Mouse (Mus musculus): ENCODE results near the gene Adcy6. TPM values are rescaled to one million over a fixed set of nuclear protein-coding genes. Genes with fewer than 3 reads are reported as not detected.
A peak's percentile ranks its signal among the peaks of the same experiment; 100 is the strongest.

Gene Adcy6
- polyA plus RNA-seq, 1 experiment: 52.6 TPM

DNA sequence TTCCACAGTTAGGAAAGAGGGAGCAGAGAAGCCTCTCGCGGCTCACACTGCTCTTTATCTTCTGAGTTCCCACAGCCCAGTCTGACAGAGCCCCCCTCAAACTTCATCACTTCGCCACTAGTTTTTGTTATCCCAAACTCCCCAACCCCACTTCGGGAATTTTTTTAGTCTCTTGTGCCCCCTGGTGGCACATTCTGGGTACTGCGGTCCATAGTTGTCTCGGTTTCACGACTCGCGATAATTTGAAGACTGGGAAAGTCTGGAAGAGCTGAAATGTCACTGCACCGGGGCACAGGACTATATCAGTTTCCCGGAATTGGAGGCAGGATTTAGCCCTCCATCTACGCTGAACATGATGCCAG, 7.3 kb upstream of the Adcy6 start:
- H3K36me3 ChIP-seq (ENCODE audit: control insufficient read depth, insufficient read depth): no peaks in the 10 kb centered on the region
- H3K27me3 ChIP-seq (ENCODE audit: control insufficient read depth, insufficient read depth, insufficient read length): no peaks in the 10 kb centered on the region
- H3K79me2 ChIP-seq (ENCODE audit: control insufficient read depth, insufficient read depth): no peaks in the 10 kb centered on the region
- no peak for TF ChIP-seq CEBPB (IDR thresholded peaks at IDR 0.05; ENCODE audit: low read depth)
- peak; percentile 12 for TF ChIP-seq CTCF (IDR thresholded peaks at IDR 0.05; ENCODE audit: control insufficient read depth, insufficient read depth, insufficient read length)
- no peak overlapping the region for H3K4me3 ChIP-seq (ENCODE audit: insufficient read depth, poor library complexity, severe bottlenecking)
- H3K79me3 ChIP-seq (ENCODE audit: low read depth): no peaks in the 10 kb centered on the region
- H3ac ChIP-seq (ENCODE audit: control insufficient read depth, insufficient read length, low read depth): peak overlapping the region; percentile 22

DNA sequence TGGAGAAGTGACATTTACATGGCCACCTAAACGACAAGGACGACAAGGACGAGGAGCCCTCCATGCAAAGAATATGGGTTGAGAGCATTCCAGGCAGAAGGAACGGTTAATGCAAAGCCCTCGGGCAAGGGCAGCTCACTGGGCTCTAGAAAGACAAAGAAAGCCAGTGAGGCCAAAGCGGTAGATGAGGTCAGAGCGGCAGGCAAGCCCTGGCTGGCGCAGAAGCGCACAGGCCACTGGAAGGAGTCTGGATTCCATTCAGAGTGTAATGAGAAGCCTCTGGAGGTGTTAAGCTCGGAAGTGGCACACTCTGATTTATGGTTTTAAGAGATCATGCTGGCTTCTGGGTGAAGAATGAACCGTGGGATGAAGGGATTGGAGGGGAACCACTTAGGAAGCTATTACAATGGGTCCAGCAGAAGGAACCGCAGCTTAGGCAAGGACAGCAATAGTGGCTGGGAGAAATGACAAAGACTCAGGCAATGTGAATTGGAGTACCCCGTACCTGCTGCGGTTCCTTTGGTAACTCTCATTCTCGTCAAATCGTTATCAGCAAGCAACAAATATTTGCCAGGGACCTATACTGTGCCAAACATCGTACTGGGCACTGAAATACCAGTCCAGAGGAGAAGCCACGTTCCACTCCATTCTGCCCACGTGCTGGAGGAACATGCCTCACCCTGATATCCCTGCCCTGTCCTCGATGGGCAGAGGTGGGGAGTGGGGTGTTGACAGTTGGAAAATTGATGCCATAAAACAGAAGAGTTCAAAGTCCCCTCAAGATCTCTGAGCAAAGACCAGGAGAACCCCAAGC, 6.7 kb upstream of the Adcy6 start:
- no peak overlapping the region for H3K4me3 ChIP-seq (ENCODE audit: insufficient read depth, poor library complexity, severe bottlenecking)
- H3K79me2 ChIP-seq (ENCODE audit: control insufficient read depth, insufficient read depth): no peaks in the 10 kb centered on the region
- H3K27me3 ChIP-seq (ENCODE audit: control insufficient read depth, insufficient read depth, insufficient read length): no peaks in the 10 kb centered on the region
- H3K36me3 ChIP-seq (ENCODE audit: control insufficient read depth, insufficient read depth): no peaks in the 10 kb centered on the region
- TF ChIP-seq CEBPB (IDR thresholded peaks at IDR 0.05; ENCODE audit: low read depth) (no peak), MAX (IDR thresholded peaks at IDR 0.05) (no peak), MYOG (IDR thresholded peaks at IDR 0.05; ENCODE audit: control insufficient read depth, extremely low read depth, insufficient read length) (no peak), FOSL1 (IDR thresholded peaks at IDR 0.05; ENCODE audit: insufficient read depth, low read length, poor library complexity, severe bottlenecking) (no peak), USF1 (IDR thresholded peaks at IDR 0.05; ENCODE audit: low read depth) (no peak), MYOD1 (IDR thresholded peaks at IDR 0.05; ENCODE audit: control insufficient read depth, insufficient read length, low read depth) (no peak), CTCF (IDR thresholded peaks at IDR 0.05; ENCODE audit: control insufficient read depth, insufficient read depth, insufficient read length) (no peak)
- H3K79me3 ChIP-seq (ENCODE audit: low read depth): no peaks in the 10 kb centered on the region
- H3ac ChIP-seq (ENCODE audit: control insufficient read depth, insufficient read length, low read depth): no peak overlapping the region

DNA sequence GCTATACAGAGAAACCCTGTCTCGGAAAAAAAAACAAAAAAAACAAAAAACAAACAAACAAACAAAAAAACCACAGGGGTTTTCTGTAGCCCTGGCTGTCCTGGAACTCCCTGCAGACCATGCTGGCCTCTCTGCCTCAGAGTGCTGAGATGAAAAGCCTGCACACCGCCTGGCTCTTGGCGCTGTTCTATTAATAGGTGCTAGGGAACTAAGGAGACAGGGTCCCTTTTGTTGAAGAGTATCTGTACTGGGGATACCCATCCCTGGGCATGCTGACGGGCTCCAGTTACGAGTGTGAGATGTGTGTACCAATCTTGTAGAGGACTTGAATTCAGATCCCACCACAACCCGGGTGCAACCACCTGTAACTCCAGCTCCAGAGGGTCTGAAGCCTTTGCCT, 5.9 kb upstream of the Adcy6 start:
- Histone ChIP-seq H3K4me3 (ENCODE audit: insufficient read depth, poor library complexity, severe bottlenecking) (no peak overlapping the region), H3K27me3 (ENCODE audit: control insufficient read depth, insufficient read depth, insufficient read length) (no peaks in the 10 kb centered on the region), H3K79me2 (ENCODE audit: control insufficient read depth, insufficient read depth) (no peaks in the 10 kb centered on the region), H3K79me3 (ENCODE audit: low read depth) (no peaks in the 10 kb centered on the region), H3ac (ENCODE audit: control insufficient read depth, insufficient read length, low read depth) (no peak overlapping the region), H3K36me3 (ENCODE audit: control insufficient read depth, insufficient read depth) (no peaks in the 10 kb centered on the region)
- TF ChIP-seq CTCF (IDR thresholded peaks at IDR 0.05; ENCODE audit: control insufficient read depth, insufficient read depth, insufficient read length) (no peak), CEBPB (IDR thresholded peaks at IDR 0.05; ENCODE audit: low read depth) (no peak), MAX (IDR thresholded peaks at IDR 0.05) (no peak), FOSL1 (IDR thresholded peaks at IDR 0.05; ENCODE audit: insufficient read depth, low read length, poor library complexity, severe bottlenecking) (no peak), MYOD1 (IDR thresholded peaks at IDR 0.05; ENCODE audit: control insufficient read depth, insufficient read length, low read depth) (no peak), USF1 (IDR thresholded peaks at IDR 0.05; ENCODE audit: low read depth) (no peak), MYOG (IDR thresholded peaks at IDR 0.05; ENCODE audit: control insufficient read depth, extremely low read depth, insufficient read length) (no peak)

DNA sequence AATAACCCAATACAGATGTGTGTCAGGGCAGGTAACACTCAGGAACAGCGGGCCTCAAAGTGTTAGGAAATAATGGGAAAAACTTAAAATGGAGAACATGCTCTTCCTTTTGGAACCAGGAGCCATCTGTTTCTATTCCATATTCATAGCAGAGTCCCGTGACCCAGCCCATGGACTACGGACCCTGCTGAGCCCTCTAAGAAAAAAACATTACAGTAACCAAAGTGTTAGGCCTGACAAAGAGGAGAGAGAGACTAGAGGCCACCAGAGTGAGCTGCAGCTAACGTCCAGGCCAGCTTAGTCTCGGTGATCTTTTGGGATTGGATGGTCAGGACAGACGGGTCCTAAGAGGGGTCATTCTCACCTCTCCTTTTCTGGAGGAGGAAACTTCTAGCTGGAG, 5.1 kb upstream of the Adcy6 start:
- H3K4me3 ChIP-seq (ENCODE audit: insufficient read depth, poor library complexity, severe bottlenecking): no peak overlapping the region
- TF ChIP-seq CEBPB (IDR thresholded peaks at IDR 0.05; ENCODE audit: low read depth) (no peak), MYOD1 (IDR thresholded peaks at IDR 0.05; ENCODE audit: control insufficient read depth, insufficient read length, low read depth) (no peak), MYOG (IDR thresholded peaks at IDR 0.05; ENCODE audit: control insufficient read depth, extremely low read depth, insufficient read length) (no peak), MAX (IDR thresholded peaks at IDR 0.05) (no peak), USF1 (IDR thresholded peaks at IDR 0.05; ENCODE audit: low read depth) (no peak), CTCF (IDR thresholded peaks at IDR 0.05; ENCODE audit: control insufficient read depth, insufficient read depth, insufficient read length) (no peak)
- H3K79me3 ChIP-seq (ENCODE audit: low read depth): no peaks in the 10 kb centered on the region
- no peaks in the 10 kb centered on the region for H3K79me2 ChIP-seq (ENCODE audit: control insufficient read depth, insufficient read depth)
- no peaks in the 10 kb centered on the region for H3K27me3 ChIP-seq (ENCODE audit: control insufficient read depth, insufficient read depth, insufficient read length)
- H3ac ChIP-seq (ENCODE audit: control insufficient read depth, insufficient read length, low read depth): no peak overlapping the region
- no peaks in the 10 kb centered on the region for H3K36me3 ChIP-seq (ENCODE audit: control insufficient read depth, insufficient read depth)

DNA sequence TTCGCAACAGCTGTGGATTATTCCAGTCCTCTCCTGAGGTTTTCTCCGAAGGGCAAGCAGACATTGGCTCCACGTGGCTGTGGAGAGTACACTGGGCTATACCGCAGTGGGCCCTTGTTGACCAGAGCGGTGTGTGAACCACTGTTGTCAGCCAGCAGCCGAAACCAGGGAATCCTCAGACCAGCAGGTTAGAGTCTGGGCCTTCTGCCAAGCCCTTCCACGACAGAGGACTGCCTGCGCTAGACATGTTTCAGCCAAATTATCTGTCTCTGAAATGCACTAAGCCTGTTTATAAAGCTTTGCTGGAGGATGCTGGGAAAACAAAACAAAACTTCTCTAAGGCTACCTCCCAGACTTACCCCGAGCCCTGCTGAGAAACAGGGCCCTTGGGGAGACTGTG, 4.7 kb upstream of the Adcy6 start:
- H3K27me3 ChIP-seq (ENCODE audit: control insufficient read depth, insufficient read depth, insufficient read length): no peaks in the 10 kb centered on the region
- no peaks in the 10 kb centered on the region for H3K79me2 ChIP-seq (ENCODE audit: control insufficient read depth, insufficient read depth)
- H3K79me3 ChIP-seq (ENCODE audit: low read depth): no peaks in the 10 kb centered on the region
- TF ChIP-seq CEBPB (IDR thresholded peaks at IDR 0.05; ENCODE audit: low read depth): no peak
- TF ChIP-seq MYOD1 (IDR thresholded peaks at IDR 0.05; ENCODE audit: control insufficient read depth, insufficient read length, low read depth): no peak
- TF ChIP-seq MAX (IDR thresholded peaks at IDR 0.05): no peak
- no peak for TF ChIP-seq FOSL1 (IDR thresholded peaks at IDR 0.05; ENCODE audit: insufficient read depth, low read length, poor library complexity, severe bottlenecking)
- TF ChIP-seq MYOG (IDR thresholded peaks at IDR 0.05; ENCODE audit: control insufficient read depth, extremely low read depth, insufficient read length): no peak
- TF ChIP-seq CTCF (IDR thresholded peaks at IDR 0.05; ENCODE audit: control insufficient read depth, insufficient read depth, insufficient read length): no peak
- no peak for TF ChIP-seq USF1 (IDR thresholded peaks at IDR 0.05; ENCODE audit: low read depth)
- H3K36me3 ChIP-seq (ENCODE audit: control insufficient read depth, insufficient read depth): no peaks in the 10 kb centered on the region
- H3ac ChIP-seq (ENCODE audit: control insufficient read depth, insufficient read length, low read depth): no peak overlapping the region
- H3K4me3 ChIP-seq (ENCODE audit: insufficient read depth, poor library complexity, severe bottlenecking): no peak overlapping the region

DNA sequence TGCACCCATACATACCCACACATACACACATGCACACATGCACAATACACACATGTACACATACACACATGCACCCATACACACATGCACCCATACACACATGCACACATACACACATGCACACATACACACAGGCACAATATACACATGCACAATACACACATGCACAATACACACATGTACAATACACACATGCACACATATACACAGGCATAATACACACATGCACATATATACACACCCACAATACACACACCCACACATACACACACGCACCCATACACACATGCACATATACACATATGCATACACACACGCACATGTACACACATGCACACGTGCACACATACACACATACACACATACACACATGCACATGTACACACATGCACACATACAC, 2.4 kb upstream of the Adcy6 start:
- TF ChIP-seq MAX (IDR thresholded peaks at IDR 0.05) (no peak), CTCF (IDR thresholded peaks at IDR 0.05; ENCODE audit: control insufficient read depth, insufficient read depth, insufficient read length) (no peak), CEBPB (IDR thresholded peaks at IDR 0.05; ENCODE audit: low read depth) (no peak), MYOD1 (IDR thresholded peaks at IDR 0.05; ENCODE audit: control insufficient read depth, insufficient read length, low read depth) (no peak), MYOG (IDR thresholded peaks at IDR 0.05; ENCODE audit: control insufficient read depth, extremely low read depth, insufficient read length) (no peak), FOSL1 (IDR thresholded peaks at IDR 0.05; ENCODE audit: insufficient read depth, low read length, poor library complexity, severe bottlenecking) (no peak), USF1 (IDR thresholded peaks at IDR 0.05; ENCODE audit: low read depth) (no peak)
- H3ac ChIP-seq (ENCODE audit: control insufficient read depth, insufficient read length, low read depth): no peak overlapping the region
- H3K79me3 ChIP-seq (ENCODE audit: low read depth): peaks cover 4% of the 10 kb centered on the region

More for the DNA sequence above, 2.4 kb upstream of the Adcy6 start:
- Histone ChIP-seq H3K36me3 (ENCODE audit: control insufficient read depth, insufficient read depth) (no peaks in the 10 kb centered on the region), H3K4me3 (ENCODE audit: insufficient read depth, poor library complexity, severe bottlenecking) (no peak overlapping the region), H3K79me2 (ENCODE audit: control insufficient read depth, insufficient read depth) (peaks cover 18% of the 10 kb centered on the region), H3K27me3 (ENCODE audit: control insufficient read depth, insufficient read depth, insufficient read length) (no peaks in the 10 kb centered on the region)

Data from C2C12 (cell line).